Mouse (Mus musculus) MEL (cell line): ENCODE results near the gene Lig4.

ENCODE experiments used
- CHD2 ChIP-seq: IDR thresholded peaks from 2 replicates; pipeline ENCODE4 v1.6.1; 2011; ENCODE audit warnings: low read length, improper control_type of control experiment
- CTCF ChIP-seq, 3 experiments: IDR thresholded peaks in 2 of 3; conservative IDR thresholded peaks in 1 of 3; 2 replicates each; pipeline ENCODE4 v1.5.1; 2011 to 2012; ENCODE audit warnings: low read length in 3 of 3, low read depth in 2 of 3, mild to moderate bottlenecking in 2 of 3, improper control_type of control experiment in 1 of 3, inconsistent platforms in 1 of 3, mixed read lengths in 1 of 3, moderate library complexity in 1 of 3; ENCODE audit not compliant: control insufficient read depth in 1 of 3, insufficient read depth in 1 of 3, poor library complexity in 1 of 3, severe bottlenecking in 1 of 3
- EP300 ChIP-seq, 2 experiments: IDR thresholded peaks; 2 replicates each; pipeline ENCODE4 v1.6.1; 2011; ENCODE audit warnings: improper control_type of control experiment in 2 of 2, low read length in 2 of 2, low read depth in 1 of 2, mild to moderate bottlenecking in 1 of 2
- GATA1 ChIP-seq: IDR thresholded peaks from 2 replicates; pipeline ENCODE4 v1.6.1; 2011; ENCODE audit warnings: low read depth, low read length, improper control_type of control experiment
- HCFC1 ChIP-seq: IDR thresholded peaks from 2 replicates; pipeline ENCODE4 v1.6.1; 2012; ENCODE audit warnings: low read depth, mild to moderate bottlenecking, inconsistent platforms, low read length, improper control_type of control experiment, moderate library complexity
- MAX ChIP-seq: IDR thresholded peaks from 2 replicates; pipeline ENCODE4 v1.6.1; 2011; ENCODE audit warnings: low read length, improper control_type of control experiment
- MYC ChIP-seq: IDR thresholded peaks from 2 replicates; pipeline ENCODE4 v1.6.1; 2011; ENCODE audit warnings: low read depth, mild to moderate bottlenecking, low read length, improper control_type of control experiment, moderate library complexity
- POLR2A ChIP-seq, 2 experiments: IDR thresholded peaks; 2 replicates each; pipeline ENCODE4 v1.6.1; 2011 to 2012; ENCODE audit warnings: low read length in 2 of 2, mild to moderate bottlenecking in 2 of 2, control low read depth in 1 of 2, improper control_type of control experiment in 1 of 2, low read depth in 1 of 2, moderate library complexity in 1 of 2; ENCODE audit not compliant: control insufficient read depth in 1 of 2, insufficient read depth in 1 of 2, poor library complexity in 1 of 2
- RCOR1 ChIP-seq: IDR thresholded peaks from 2 replicates; pipeline ENCODE4 v1.6.1; 2012; ENCODE audit warnings: low read depth, mild to moderate bottlenecking, inconsistent platforms, low read length, improper control_type of control experiment
- ZMIZ1 ChIP-seq: IDR thresholded peaks from 2 replicates; pipeline ENCODE4 v1.6.1; 2012; ENCODE audit warnings: low read depth, mild to moderate bottlenecking, inconsistent platforms, low read length, improper control_type of control experiment, moderate library complexity

GRCm38 (mm10) chr8:9959919-9960318 is 17.6 kb downstream of the Lig4 start:
- TF ChIP-seq CTCF (IDR thresholded peaks at IDR 0.05 in 2 of 3, conservative IDR thresholded peaks at IDR 0.05 in 1 of 3; ENCODE audit: control insufficient read depth in 1 of 3, insufficient read depth in 1 of 3, low read depth in 2 of 3, low read length in 3 of 3, poor library complexity in 1 of 3, severe bottlenecking in 1 of 3) (no peak), POLR2A (IDR thresholded peaks at IDR 0.05; ENCODE audit: control insufficient read depth in 1 of 2, insufficient read depth in 1 of 2, low read depth in 1 of 2, low read length in 2 of 2, poor library complexity in 1 of 2) (no peak), GATA1 (no peak), MYC (no peak), ZMIZ1 (no peak), MAX (no peak), EP300 (IDR thresholded peaks at IDR 0.05; ENCODE audit: low read depth in 1 of 2, low read length in 2 of 2) (no peak), CHD2 (no peak), HCFC1 (no peak), RCOR1 (no peak)
